Mouse (Mus musculus) brown adipose tissue, adult 24 weeks (tissue): ENCODE data around the gene Mark1. TPM values are rescaled to one million over a fixed set of nuclear protein-coding genes. Genes with fewer than 3 reads are reported as not detected.

Experiments
- H3K27ac ChIP-seq: fragments of 200-500 bp; replicated peaks from 2 replicates; pipeline ENCODE4 v1.5.1; 2012; ENCODE audit warnings: low read depth, mild to moderate bottlenecking, low read length
- H3K4me1 ChIP-seq: fragments of 200-500 bp; 2 replicates; pipeline ENCODE4 v1.6.1; 2012; ENCODE audit warnings: low read length, mixed read lengths; ENCODE audit not compliant: control insufficient read depth, insufficient read depth, insufficient read length
- H3K4me3 ChIP-seq: fragments of 200-500 bp; 2 replicates; pipeline ENCODE4 v1.5.1; 2012; ENCODE audit warnings: low read depth, mild to moderate bottlenecking, low read length, moderate library complexity; ENCODE audit not compliant: insufficient read depth
- polyA plus RNA-seq: library from polyadenylated mRNA; stranded (reverse); fragments of >200 nt; gene quantifications from 2 replicates; pipeline ENCODE4 v1.2.4, GENCODE M21; 2012; ENCODE audit not compliant: missing spikeins, insufficient read depth, insufficient read length

Gene Mark1
- polyA plus RNA-seq, 1 experiment, result 2.3 TPM

GRCm38 (mm10) chr1:184928382-184928781, 71.0 kb downstream of the Mark1 start:
- Histone ChIP-seq H3K4me3 (no peak overlapping the region), H3K27ac (no peak overlapping the region), H3K4me1 (no peaks in the 10 kb centered on the region)

- no peaks in the 10 kb centered on the region for H3K4me1 ChIP-seq
- no peak overlapping the region for H3K4me3 ChIP-seq
- no peak overlapping the region for H3K27ac ChIP-seq
Measured at GRCm38 (mm10) chr1:184927911-184928310, 71.5 kb downstream of the Mark1 start.

GRCm38 (mm10) chr1:184922824-184923223, 76.5 kb downstream of the Mark1 start:
- H3K4me3 ChIP-seq, result no peak overlapping the region
- H3K4me1 ChIP-seq, result no peaks in the 10 kb centered on the region
- no peak overlapping the region for H3K27ac ChIP-seq

- no peak overlapping the region for H3K4me3 ChIP-seq
- no peak overlapping the region for H3K27ac ChIP-seq
- H3K4me1 ChIP-seq, result no peaks in the 10 kb centered on the region
Measured at GRCm38 (mm10) chr1:184920057-184920456, 79.3 kb downstream of the Mark1 start.

DNA sequence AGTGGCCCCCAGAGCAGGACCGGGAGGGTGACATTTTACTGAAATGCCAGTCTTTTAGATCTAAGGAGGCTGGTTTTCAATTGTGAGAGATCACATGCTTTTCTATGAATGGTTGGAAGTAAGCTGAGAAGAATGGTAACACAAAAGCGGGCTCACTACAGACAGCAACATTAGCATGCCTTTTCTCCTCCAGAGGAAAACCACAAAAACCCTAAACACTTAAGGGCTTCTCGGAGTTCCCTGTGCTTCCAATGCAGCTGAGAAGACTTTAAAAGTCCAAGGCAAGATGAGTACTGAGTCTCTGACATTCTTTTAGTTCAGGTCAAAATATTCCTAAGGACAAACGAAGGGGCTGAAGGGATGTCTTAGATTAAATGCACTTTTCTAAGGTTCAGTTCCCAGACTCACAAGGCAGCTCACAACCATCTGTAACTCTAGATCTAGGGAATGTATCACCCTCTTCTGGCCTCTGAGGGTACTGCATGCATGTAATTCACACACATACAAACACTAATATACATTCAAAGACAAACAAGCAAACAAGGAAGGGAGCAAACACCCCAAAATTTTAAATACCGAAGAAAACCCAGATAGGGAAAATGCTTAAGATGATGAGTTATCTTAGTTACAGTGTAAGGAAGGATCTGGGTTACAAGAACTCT, 81.0 kb downstream of the Mark1 start:
- H3K4me3 ChIP-seq, result no peak overlapping the region
- no peaks in the 10 kb centered on the region for H3K4me1 ChIP-seq
- H3K27ac ChIP-seq, result no peak overlapping the region

- Histone ChIP-seq H3K4me3 (no peak overlapping the region), H3K4me1 (no peaks in the 10 kb centered on the region)
Measured at GRCm38 (mm10) chr1:184912336-184912735, 87.0 kb downstream of the Mark1 start.

GRCm38 (mm10) chr1:184911861-184912260, 87.5 kb downstream of the Mark1 start:
- H3K4me3 ChIP-seq, result no peak overlapping the region
- H3K27ac ChIP-seq, result no peak overlapping the region
- no peaks in the 10 kb centered on the region for H3K4me1 ChIP-seq

More at GRCm38 (mm10) chr1:184912336-184912735, 87.0 kb downstream of the Mark1 start:
- H3K27ac ChIP-seq, result no peak overlapping the region

GRCm38 (mm10) chr1:184908558-184908957, 90.8 kb downstream of the Mark1 start:
- Histone ChIP-seq H3K27ac (0 out of 2 replicates have a peak overlapping the region, but pooled peaks have one; percentile 1), H3K4me3 (peak overlapping the region; percentile 26), H3K4me1 (no peaks in the 10 kb centered on the region)

- Histone ChIP-seq H3K4me3 (no peak overlapping the region), H3K27ac (no peak overlapping the region), H3K4me1 (no peaks in the 10 kb centered on the region)
Measured at GRCm38 (mm10) chr1:184905904-184906745, 93.2 kb downstream of the Mark1 start.

GRCm38 (mm10) chr1:184905371-184905770, 94.0 kb downstream of the Mark1 start:
- no peak overlapping the region for H3K27ac ChIP-seq
- no peaks in the 10 kb centered on the region for H3K4me1 ChIP-seq
- no peak overlapping the region for H3K4me3 ChIP-seq

DNA sequence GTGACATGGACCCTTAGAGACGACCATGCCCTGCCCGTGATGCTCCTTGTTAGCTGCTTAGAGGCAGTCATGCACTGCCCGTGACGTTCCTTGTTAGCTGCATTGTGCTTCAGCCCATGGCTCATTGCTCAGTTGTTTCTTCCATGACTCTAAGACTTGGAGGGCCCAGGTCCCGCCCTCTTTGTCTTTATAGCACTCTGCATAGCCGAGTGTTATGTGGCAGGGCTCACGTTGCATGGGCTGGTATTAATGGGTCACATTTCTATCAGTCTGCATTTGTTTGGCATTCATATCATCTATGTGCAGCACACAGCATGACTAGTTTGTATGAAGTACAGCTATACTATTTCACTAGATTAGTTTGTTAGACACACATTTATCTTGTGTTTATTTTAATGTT, 95.7 kb downstream of the Mark1 start:
- Histone ChIP-seq H3K27ac (no peak overlapping the region), H3K4me3 (no peak overlapping the region), H3K4me1 (no peaks in the 10 kb centered on the region)

DNA sequence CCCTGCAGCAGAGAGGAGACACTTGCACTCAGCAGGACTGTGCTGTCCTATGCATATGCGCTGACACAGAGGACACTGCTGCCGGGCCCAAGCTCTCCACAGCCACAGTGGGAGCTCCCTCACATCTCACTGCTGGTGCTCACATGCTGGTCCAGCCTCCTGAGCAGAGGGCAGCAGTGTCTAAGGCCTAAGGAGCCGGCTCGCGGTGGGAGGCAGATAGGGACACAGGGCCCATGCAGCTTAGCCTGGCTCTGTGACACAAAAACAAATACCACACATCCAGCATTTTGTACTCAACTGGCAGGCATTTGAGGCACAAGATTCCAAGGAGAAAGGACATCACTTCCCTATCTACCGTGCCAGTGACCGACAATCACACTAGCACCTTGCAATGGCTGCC, 96.5 kb downstream of the Mark1 start:
- Histone ChIP-seq H3K4me1 (no peaks in the 10 kb centered on the region), H3K4me3 (no peak overlapping the region), H3K27ac (no peak overlapping the region)

DNA sequence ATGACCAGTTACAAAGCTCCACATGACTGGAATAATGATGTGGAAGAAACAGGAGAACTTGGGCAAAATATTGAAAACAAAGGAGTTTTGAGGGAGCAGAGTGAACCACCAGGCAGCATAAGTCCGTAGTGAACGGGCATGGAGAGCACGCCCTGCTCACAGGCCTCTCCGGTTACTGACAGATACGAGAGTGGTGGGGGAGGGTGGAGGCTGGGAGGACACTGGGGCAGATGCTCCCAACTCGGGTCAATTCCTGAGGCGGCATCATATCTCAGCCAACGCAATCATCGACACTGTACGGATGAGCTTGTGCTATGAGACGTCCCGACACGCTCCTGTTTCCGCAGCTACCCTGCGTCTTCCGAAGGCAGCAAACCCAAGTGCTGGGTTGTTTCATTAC, 102.0 kb downstream of the Mark1 start:
- no peak overlapping the region for H3K27ac ChIP-seq
- no peak overlapping the region for H3K4me3 ChIP-seq
- no peaks in the 10 kb centered on the region for H3K4me1 ChIP-seq

DNA sequence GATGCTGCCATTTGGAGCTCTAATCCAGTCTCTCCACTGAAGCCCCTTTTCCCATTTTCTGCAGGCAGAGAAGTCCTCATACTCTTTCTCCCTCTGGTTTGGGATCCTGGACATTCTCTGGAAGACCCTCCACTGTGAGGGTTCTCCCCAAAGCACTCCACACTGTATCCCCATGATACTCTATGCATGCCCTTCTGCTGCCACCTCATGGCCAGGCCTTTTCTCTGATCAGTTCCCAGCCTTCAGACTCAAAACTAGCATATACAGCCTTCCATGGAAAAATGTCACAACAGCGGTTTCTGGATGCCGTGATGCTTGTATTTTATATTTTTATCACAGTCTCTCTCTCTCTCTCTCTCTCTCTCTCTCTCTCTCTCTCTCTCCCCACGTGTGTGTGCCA, 107.4 kb downstream of the Mark1 start:
- Histone ChIP-seq H3K4me3 (no peak overlapping the region), H3K4me1 (no peaks in the 10 kb centered on the region), H3K27ac (no peak overlapping the region)

DNA sequence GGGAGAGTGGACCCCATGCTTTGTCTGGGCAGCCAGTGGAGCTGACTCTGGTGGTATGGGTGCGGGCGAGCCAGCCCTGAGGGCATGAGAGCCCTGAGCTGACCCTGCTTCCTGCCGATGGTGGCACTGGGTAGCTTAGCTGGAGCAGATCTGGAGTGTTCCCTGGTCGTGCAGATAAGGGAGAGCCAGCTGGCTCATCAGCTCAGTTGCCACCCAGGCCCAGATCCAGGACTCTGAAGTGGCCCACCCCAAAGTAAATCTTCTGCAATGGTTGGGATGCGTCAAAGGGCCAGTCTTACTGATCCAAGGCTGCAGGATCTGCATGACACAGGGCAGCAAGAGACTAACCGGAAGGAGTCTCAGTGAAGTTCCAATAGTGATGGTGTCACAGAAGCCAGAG, 109.9 kb downstream of the Mark1 start:
- Histone ChIP-seq H3K27ac (no peak overlapping the region), H3K4me3 (no peak overlapping the region), H3K4me1 (no peaks in the 10 kb centered on the region)

- Histone ChIP-seq H3K4me3 (no peak overlapping the region), H3K27ac (no peak overlapping the region), H3K4me1 (0 out of 2 replicates have a peak, but pooled peaks cover under 1% of the 10 kb centered on the region)
Measured at GRCm38 (mm10) chr1:184886160-184886559, 113.2 kb downstream of the Mark1 start.
